Mouse (Mus musculus) megakaryocyte-erythroid progenitor cell, adult 5-6 weeks (primary cell): ENCODE results near the gene Vars. TPM values are rescaled to one million over a fixed set of nuclear protein-coding genes. Genes with fewer than 3 reads are reported as not detected.
A peak's percentile ranks its signal among the peaks of the same experiment; 100 is the strongest.

ENCODE experiments used
- ATAC-seq: replicated peaks from 2 replicates; pipeline ENCODE4 v1.8.0; 2016; ENCODE audit warnings: mild to moderate bottlenecking, inconsistent platforms; ENCODE audit not compliant: severe bottlenecking, poor library complexity, low FRiP score, low TSS enrichment
- total RNA-seq, 2 experiments: library from RNA; stranded (forward) in 1 of 2; stranded (reverse) in 1 of 2; fragments of 200-1000, 215-1000 nt in 1 of 2; fragments of >200 nt in 1 of 2; fragmentation: Nextera tagmentation in 1 of 2; gene quantifications; 2 replicates each; pipeline ENCODE4 v1.2.3; 2014 to 2017

Vars gene
- total RNA-seq, 2 experiments from 2014 or later = 213 to 342 TPM

DNA sequence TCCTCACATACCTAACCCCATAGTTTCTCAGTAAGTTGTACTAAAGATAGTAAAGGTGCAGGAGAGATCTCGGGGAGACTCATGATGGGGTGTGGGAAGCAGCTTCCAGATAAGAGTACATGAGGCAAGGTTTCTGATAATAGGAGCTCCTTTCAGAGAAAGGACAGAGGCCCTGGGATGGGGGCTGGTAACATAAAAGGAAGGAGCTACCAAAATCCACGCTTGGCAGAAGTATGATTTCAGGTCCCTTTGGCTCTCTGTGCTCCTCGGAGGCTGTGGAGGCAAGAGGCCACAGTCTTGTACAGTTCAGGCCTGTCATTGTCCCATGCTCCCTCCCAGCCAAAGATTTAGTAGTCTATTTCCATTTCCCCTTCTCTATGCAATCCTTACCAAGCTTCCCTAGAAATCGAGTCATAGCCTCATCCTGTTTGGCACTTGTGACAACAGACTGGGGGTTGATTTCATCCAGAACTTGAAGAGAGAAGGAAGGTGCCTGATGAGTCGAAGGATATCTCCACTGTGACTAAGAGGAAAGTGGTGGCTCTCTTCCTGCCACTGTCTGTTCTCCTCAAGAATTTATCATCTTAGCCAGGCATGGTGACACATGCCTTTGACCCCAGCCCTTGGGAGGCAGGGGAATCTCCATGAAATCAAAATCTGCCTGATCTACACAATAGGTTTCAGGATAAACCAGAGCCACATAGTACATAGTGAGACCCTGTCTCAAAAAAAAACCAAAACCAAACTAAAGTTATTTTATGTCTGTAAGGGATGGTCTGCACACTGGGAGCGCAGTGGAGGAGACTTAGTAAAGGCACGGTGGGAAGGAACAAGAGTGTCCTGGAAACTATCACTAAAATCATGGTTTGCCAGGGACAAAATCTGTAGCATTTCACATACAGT lies 44.4 kb downstream of the Vars start:
- no peak for ATAC-seq

DNA sequence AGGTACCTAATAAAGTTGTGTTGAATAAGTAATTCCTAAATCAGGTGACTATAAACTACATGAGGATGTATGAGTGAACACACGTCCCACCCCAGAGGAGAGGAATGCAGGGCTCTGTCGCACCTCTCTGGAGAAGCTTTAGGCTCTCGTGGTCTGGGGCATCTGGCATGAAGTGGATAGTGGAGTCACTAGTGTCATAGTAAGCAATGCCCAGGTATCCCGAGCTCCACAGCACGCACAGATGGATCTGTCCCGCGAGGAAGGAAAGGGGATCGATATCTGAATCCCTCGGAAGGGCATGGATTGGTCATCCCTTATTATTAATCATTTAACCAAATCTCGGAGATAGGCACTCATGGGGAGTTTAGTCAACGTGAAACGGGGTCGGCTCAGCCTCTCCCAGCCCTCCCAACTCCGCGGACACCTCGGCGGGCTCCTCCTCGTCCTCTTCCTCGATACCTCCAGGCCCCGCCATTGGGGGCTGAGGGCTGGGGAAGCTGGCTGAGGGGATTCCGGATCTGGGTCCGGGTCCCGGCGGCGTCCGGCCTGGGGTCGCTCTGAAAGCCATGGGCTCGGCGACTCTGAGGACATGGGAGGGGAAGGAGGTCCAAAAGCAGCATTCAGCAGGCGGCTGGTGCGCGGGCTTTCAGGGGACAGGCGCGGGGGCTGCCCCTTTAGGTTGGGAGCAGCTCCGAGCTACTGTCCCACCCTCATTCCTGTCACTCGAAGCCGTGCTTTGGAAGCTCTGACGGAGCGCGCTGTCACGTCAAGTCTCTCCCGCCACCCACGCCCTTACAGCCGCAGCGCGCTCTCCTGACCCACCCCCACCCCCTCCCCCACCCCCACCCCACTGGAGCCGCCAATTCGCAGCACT lies 45.3 kb downstream of the Vars start:
- ATAC-seq = peak; percentile 1; the same call in 1 of the 2 replicates

DNA sequence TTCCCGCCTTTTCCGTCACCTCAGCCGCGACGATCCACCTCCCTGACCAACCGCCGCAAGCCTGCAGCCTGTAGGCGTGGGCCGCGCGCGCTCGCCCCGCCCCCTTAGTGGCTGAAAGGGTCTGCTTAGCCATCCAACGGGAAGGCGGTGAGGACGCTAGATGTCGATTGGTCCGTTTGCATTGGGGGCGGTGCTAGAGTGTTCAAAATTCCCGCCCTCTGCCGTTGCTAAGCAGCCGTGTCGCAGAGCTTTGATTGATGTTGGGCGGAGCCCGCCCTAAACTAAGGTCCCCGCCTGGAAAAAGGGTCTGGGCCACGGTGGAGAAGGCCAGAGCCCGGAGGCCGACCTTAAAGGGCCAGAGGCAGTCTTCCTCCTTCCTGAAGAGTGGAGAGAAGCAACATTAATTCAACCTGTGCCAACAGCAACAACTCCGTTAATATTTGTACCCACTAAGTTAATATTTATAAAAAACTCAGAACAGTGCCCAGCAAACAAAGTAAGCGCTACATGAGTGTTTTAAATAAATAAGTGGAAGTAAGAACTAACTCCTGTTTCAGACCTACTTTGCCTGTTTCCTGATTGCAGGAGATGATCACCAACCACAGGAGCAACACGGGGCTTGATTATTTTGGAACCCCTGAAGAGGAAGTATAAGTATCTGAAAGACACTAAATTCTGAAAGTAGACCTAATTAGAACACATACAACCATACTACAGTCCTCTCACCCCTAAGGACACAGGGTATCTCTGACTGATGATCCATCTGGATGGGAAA lies 46.1 kb downstream of the Vars start, which contains the start of gene Msh5:
Gene Msh5, minus strand, starts transcription at position 65 of the 775 bp plus-strand sequence.
- peak; percentile 86 for ATAC-seq

DNA sequence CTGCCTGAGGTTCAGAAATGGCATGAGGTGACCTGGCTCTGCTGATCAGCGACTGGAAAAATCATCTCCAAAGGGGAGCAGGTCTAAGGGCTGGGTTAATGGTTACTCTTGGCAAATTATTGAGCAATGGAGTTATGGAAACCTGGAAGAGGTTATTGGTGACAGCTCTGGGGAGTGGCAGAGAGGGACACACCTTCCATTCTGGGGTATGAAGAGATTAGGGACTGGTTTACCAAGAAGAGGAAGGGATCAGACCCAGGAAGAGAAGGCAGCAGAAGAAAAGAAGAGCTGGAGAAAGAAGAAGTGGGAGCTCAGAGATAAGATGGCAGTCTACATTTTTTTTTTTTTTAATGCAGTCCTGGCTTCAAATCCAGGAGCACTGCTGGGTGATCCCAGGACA lies 46.9 kb downstream of the Vars start:
- no peak for ATAC-seq

DNA sequence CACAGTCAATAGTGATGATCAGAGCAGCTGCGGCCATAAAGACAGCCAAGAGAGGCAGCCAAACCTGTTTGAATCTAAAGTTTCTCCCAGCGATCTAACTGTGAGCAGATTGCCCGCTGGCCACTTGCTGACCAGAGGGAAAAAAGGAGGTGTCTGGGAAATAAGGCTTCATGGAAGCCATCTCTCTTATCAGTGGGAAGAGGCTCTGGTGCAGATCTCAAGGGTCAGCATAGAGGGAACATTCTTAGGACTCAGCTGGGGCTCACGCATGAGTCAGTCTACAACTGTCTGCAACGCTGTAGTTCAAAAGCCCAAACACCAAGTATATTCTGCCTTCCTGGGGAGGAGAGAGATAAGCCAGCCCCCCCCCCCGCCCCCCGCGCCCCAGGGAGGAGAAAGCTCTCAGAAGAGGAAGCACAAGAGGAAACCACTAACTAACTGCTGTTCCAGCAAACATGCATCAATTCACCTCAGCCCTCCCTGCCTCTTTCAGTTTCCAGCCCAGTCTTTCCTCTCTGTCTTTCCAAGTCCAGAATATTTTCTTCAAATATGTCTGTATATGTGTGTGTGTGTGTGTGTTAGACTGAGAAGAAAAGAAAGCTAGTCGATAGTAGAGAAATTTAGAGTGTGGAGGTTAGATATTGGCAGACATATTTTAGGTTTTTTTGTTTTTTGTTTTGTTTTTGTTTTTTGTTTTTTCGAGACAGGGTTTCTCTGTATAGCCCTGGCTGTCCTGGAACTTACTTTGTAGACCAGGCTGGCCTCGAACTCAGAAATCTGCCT lies 47.6 kb downstream of the Vars start:
- ATAC-seq = no peak

DNA sequence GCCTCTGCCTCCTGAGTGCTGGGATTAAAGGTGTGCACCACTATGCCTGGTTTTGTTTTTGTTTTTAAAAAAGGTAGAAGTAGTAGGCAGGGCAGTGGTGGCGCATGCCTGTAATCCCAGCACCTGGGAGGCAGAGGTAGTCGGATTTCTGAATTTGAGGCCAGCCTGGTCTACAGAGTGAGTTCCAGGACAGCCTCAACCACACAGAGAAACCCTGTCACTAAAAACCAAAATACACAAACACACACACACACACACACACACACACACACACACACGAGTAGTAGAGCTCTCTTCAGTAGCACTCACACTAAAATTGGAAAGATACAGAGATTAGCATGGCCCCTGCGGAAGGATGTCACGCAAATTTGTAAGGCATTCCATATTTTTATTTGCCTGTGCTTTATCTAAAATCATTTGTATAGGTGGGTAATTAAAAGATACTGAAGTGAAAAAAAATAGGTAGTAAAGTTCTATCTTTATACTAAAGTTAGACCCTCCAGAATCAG lies 48.2 kb downstream of the Vars start:
- ATAC-seq = no peak

DNA sequence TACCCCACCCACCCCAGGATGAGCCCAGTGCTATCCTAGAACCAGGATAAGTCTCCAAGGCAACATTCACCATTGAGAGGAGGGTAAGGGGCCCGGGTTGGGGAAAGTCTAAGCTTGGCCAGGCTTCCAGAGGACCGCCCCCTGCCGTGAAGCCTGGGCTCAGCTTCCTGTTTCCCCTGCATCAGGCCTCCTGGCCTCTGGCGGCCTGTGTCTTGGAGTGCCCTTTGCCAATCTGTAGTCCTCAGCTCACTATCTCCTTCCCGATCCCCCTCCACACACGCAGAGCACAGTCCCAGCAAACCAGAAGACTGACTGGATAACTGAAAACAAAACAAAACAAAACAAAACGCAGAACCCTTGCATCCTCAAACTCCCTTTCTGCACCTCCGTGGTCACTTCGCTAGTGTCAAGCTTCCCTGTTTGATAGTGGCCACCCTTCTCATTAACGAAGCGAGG lies 48.8 kb downstream of the Vars start, which contains the start of gene Clic1:
Gene Clic1, plus strand, starts transcription at position 406 of the 456 bp plus-strand sequence.
- 0 out of 2 replicates have a peak, but pooled peaks have one; percentile 37 for ATAC-seq

DNA sequence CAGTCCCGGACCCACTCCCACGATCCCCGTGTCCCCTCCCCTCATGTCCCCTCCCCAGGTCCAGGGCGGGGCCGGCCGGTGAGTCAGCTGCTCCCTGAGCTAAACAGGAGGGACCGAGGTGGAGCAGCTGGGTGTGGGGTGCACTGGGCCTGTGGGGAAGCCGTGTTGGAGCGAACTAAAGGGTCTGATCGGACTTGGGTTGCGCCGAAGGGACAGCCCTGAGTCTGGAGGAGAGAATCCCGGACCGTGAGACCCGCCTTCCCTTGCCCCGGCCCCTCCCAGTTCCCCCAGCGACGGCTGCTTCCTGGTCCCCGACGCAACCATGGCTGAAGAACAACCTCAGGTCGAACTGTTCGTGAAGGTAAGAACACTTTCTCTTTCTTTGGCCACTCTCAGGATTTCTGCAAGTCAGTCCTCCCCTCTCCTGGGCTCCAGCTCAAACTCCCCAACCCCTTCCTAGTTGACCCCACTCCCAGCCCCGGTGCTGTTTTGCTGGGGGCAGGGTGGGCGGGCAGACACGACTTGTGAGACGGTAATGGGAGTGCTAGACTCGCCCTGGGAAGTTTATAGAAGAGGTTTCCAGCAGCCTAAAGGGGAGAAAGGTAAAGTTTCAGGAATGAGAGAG lies 49.5 kb downstream of the Vars start:
- ATAC-seq = no peak; the same call in 1 of the 2 replicates

DNA sequence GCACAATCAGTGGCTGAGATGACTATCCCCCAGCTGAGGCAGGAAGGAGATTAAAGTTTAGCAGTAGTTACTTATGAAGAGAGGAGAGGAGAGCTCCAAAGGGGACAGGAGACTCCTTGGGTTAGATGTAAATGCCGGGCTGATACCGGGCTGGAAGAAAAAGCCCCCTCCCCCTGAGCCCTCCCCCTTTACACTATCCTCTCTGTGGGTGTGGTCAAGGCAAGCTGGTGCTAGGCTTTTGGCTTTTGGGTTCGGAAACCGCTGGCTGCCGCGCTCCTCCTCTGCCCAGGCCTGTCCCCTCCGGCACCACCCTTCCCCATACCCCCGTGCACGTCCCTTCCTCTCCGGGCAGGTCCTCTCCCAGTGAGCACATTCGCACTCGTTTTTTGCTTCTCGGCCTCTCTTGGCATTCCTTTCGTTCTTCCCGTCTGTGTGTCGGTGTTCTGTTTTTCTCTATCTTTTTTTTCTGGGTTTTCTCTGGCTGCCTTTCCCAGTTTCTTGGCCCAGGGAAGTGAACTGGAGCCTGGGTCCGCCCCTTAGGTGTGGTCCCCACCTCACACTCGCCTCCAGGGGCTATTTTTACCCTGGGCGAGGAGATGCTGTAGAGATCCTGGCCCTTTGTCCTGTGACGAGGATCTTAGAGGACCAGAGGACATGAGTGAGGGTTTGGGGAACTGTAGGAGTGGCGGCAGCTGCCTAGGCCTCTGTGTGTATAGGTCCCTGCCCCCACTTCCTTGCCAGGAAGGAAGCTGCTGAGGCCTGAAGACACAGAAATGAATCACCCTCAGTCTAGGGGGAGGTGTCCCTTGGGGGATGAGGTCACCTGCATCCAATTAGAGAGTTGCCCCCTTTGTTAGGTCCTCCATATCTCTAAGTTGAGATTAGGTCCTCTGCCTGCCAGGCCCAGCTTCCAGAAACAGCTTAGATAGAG lies 50.6 kb downstream of the Vars start:
- ATAC-seq = peak; percentile 72

DNA sequence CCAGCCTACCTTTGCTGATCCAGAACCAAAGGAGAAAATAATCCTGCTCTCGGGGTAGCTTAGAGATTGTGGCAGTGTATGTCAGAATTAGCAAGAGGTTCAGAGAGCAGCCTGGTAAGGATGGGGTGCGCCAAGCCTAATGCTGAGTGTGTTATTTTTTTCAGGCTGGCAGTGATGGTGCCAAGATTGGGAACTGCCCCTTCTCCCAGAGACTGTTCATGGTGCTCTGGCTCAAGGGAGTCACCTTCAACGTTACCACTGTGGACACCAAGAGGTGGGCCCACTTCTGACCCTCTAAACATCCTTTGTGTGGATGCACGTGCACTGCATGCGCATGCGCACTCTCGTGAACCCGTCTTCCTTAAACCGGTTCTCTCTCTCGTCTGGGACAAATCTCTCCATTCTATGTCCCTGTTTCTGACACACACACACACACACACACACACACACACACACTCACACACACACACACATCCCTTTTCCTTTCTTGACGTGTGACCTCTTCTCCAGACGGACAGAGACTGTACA lies 51.5 kb downstream of the Vars start:
- ATAC-seq = no peak

DNA sequence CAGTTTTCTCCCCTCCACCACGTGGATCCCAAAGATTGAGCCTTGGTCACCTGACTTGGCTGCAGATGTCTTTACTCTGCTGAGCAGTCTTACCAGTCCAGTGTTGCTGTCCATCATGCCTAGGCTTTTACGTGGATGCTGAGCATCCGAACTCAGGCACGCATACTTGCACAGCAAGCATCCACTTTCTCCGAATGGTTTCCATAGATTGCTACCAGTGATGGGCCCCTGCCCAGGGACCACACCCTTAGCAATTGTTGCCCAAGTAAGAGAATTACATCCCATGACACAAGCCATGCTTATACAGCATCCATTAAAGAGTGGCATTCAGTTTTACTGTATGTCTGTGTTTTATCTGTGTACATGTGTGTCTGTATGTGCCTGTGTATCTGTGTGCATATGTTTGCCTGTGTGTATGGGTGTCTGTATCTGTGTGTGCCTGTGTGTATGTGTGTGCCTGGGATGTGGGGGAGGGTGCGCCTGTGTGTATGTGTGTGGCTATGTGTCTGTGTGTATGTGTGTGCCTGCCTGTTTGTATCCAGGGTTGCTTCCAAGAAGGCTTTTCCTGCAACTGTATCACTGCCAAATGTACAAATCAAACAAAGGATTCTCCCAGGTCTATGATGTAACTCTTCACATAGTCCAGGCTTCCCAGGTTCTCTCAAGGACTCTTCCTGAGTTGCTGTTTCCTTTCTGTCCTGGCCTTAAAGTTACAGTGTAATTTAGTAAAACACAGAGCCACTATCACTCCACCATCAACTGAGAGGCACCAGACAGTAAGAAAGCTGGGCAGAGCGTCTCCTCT lies 55.1 kb downstream of the Vars start:
- ATAC-seq = no peak

DNA sequence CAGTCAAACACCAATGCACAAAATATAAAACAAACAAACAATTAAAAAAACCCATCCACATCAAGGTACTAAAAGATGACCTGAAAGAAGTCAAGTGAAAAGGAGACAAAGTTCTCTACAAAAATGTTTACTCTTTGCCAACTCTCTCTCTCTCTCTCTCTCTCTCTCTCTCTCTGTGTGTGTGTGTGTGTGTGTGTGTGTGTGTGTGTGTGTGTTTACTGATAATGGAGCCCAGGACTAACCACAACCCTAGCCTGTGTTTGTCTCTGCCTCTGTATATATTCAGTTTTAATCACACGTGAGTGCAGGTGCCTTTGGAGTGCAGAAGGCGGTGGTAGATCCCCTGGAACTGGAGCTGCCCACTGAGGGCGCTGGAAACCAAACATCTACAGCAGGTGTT lies 56.3 kb downstream of the Vars start:
- ATAC-seq = peak; percentile 20; the same call in 1 of the 2 replicates

DNA sequence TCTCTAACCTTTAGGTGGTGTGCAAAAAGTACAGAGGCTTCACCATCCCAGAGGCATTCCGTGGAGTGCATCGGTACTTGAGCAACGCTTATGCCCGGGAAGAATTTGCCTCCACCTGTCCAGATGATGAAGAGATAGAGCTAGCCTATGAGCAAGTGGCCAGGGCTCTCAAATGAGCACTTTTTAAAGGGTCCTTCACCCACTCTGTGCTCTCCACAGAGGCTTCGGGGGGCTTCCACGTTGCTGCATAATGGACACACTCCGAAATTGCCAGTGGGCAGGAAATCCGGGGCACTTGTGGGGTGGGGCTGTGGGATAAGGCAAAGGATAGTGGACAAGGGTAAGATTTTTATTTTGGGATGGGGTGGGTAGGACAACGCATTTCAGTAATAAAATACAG lies 57.5 kb downstream of the Vars start:
- no peak for ATAC-seq

DNA sequence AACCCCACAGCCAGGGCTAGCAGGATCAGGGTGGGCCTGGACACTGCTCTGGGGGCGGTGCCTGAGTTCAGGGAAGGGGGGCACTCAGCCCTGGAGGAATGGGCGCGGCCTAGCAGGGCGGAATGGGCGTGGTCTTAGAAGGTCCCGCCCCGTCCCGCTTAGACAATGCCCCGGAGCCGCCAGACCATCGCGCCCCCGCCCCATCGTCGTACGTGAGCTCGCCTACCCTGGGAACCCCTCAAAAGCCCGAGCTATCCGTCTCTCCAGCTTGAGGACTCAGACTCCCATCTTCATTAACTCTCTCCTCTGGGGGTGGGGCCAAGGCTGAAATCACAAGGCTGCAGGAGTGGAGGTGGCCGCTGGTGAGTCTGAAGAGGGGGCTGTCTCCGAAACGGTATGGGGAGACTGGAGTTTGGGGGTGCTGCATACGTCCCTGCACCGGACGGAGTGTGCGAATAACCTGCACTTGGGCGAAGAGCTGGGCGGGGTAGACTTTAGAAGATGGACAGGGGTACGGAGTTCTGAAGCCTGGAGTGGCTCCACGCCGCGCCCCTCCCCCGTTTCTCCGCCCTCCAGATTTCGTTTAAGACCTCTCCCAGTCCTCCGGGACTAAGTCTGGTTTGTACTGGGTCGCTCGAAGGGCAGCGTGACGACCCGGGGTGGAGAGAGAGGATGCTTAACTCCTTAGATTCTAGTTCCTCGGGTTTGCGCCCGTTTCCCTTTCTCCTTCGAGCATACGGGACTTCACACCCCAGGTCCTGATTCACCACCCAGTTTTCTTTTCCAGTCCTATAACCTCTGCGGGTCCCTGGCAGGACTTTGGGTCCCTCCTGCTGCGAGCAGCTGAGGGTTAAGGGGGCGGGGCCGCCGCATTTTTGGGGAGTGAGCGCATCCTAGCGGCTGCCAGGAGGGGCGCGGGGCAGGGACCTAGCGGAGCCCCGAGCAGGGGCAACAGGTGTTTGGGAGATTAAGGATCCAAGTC lies 58.4 kb downstream of the Vars start, which contains the start of gene Ddah2:
Gene Ddah2, plus strand, starts transcription at position 125 of the 982 bp plus-strand sequence.
- ATAC-seq = peak; percentile 58

DNA sequence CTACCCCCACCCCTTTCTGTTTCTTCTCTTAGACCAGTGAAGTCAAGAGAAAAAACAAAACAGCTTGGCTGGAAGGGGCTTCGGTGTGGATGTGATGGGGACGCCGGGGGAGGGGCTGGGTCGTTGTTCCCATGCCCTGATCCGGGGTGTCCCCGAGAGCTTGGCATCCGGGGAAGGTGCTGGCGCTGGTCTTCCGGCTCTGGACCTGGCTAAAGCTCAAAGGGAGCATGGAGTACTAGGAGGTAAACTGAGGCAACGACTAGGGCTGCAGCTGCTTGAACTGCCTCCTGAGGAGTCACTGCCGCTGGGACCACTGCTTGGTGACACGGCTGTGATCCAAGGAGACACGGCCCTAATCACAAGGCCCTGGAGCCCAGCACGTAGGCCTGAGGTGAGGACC lies 59.3 kb downstream of the Vars start:
- no peak for ATAC-seq
